Mouse (Mus musculus): Measurements from ENCODE around the gene Rdh11. TPM values are rescaled to one million over a fixed set of nuclear protein-coding genes. Genes with fewer than 3 reads are reported as not detected.
A peak's percentile ranks its signal among the peaks of the same experiment; 100 is the strongest.

The Rdh11 gene
- polyA plus RNA-seq, 1 experiment from 2014 or later: 16.6 TPM

DNA sequence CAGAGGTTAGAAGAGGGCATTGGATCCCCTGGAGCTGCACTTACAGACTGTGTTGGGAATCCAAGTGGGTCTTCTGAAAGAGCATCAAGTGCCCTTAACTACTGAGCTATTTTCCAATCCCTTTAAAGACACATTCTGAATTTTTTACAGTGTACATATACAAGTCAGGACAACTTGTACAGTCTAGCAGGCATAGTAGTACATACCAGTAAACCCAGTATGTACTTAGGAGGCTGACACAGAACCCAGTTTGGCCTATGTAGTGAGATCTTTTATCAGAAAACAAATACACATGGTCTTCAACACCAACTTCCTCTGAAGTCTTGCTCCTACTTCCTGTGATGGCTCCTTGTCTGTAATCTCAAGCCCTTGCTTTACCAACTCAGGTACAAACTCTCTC is 53.1 kb downstream of the Rdh11 start:
- Histone ChIP-seq H3K9me3 (replicated peaks) (no peaks in the 10 kb centered on the region), H3K9ac (no peak overlapping the region), H3K4me3 (replicated peaks) (no peak overlapping the region), H3K27ac (no peak overlapping the region), H3K27me3 (peaks cover 9% of the 10 kb centered on the region), H3K36me3 (no peaks in the 10 kb centered on the region), H3K4me1 (replicated peaks) (no peaks in the 10 kb centered on the region), H3K4me2 (no peak overlapping the region)
- ATAC-seq (ENCODE audit: low read depth): no peak
- DNase-seq: no peak

DNA sequence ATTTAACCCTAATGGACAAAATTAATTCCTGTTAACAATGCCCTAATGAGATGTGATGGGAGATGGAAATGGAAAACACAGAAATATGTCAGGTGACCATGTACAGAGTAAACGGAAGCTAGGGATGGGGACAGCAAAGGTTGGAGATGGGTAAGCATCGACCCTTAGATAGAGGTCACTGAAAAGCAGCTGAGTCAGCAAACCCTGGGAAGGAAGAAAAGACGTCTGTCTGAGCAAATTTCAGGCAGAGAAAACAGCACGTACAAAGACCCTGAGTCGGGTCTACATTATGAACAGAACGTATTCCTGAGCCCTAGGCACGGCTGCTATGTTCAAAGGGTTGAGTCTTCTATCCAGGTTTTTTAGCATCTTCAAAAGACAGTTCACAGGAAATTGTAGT is 55.1 kb downstream of the Rdh11 start:
- Histone ChIP-seq H3K9me3 (replicated peaks) (no peaks in the 10 kb centered on the region), H3K4me1 (replicated peaks) (no peaks in the 10 kb centered on the region), H3K4me3 (replicated peaks) (no peak overlapping the region), H3K36me3 (no peaks in the 10 kb centered on the region), H3K27ac (no peak overlapping the region), H3K4me2 (no peak overlapping the region), H3K27me3 (peaks cover 29% of the 10 kb centered on the region), H3K9ac (no peak overlapping the region)
- DNase-seq (no peak), ATAC-seq (ENCODE audit: low read depth) (no peak)
- WGBS (ENCODE audit: insufficient replicate concordance): 60% methylated on average over 7 of the region's 7 CpGs

DNA sequence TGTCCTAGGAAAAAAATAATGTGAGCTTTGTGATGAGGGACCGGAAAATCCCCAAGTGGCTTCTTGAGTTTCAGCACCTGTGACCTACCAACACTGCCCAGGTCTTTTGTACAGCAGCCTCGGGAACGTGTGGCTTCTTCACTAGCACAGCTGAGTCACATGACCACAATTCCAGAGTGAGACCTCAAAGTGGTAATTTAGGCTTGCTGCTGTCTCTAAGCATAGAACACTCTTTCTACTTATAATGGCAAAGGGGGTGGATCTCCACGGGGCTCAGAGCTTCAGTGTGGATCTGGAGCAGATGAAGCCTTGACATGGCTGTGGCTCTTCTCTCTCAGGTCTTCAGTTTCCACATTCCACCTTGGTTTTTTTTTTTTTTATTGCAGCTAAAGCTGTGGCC is 57.0 kb downstream of the Rdh11 start:
- Histone ChIP-seq H3K9ac (no peak overlapping the region), H3K4me2 (no peak overlapping the region), H3K27me3 (peaks cover 48% of the 10 kb centered on the region), H3K9me3 (replicated peaks) (no peaks in the 10 kb centered on the region), H3K4me1 (replicated peaks) (peaks cover 12% of the 10 kb centered on the region), H3K36me3 (no peaks in the 10 kb centered on the region), H3K4me3 (replicated peaks) (no peak overlapping the region), H3K27ac (no peak overlapping the region)
- no peak for DNase-seq
- ATAC-seq (ENCODE audit: low read depth): no peak
- 39% methylated on average over 4 of the region's 4 CpGs for WGBS (ENCODE audit: insufficient replicate concordance)

DNA sequence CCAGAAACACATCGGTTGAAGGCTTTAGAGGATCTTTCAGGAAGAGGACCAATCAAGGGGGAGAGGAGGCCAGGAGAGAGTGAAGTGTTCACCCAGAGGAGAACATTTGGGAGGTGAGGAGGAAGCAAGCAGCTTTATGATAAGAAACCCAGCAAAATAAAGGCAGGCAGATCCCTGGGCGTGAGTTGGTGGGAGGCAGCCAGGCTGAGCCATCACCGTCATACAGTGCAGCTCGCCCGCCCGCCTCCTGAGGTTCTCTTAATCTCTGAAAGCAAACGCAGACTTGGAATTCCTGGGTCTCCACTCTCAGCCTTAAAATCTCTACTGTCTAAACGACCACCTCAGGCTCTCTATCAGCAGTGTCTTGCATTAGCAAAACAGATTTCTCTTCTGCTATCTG is 57.4 kb downstream of the Rdh11 start:
- Histone ChIP-seq H3K9ac (no peak overlapping the region), H3K36me3 (no peaks in the 10 kb centered on the region), H3K27ac (no peak overlapping the region), H3K4me2 (no peak overlapping the region), H3K4me3 (replicated peaks) (no peak overlapping the region), H3K4me1 (replicated peaks) (peaks cover 12% of the 10 kb centered on the region), H3K9me3 (replicated peaks) (no peaks in the 10 kb centered on the region), H3K27me3 (peaks cover 52% of the 10 kb centered on the region)
- ATAC-seq (ENCODE audit: low read depth): no peak
- DNase-seq: no peak
- WGBS (ENCODE audit: insufficient replicate concordance): 20% methylated on average over 8 of the region's 8 CpGs

DNA sequence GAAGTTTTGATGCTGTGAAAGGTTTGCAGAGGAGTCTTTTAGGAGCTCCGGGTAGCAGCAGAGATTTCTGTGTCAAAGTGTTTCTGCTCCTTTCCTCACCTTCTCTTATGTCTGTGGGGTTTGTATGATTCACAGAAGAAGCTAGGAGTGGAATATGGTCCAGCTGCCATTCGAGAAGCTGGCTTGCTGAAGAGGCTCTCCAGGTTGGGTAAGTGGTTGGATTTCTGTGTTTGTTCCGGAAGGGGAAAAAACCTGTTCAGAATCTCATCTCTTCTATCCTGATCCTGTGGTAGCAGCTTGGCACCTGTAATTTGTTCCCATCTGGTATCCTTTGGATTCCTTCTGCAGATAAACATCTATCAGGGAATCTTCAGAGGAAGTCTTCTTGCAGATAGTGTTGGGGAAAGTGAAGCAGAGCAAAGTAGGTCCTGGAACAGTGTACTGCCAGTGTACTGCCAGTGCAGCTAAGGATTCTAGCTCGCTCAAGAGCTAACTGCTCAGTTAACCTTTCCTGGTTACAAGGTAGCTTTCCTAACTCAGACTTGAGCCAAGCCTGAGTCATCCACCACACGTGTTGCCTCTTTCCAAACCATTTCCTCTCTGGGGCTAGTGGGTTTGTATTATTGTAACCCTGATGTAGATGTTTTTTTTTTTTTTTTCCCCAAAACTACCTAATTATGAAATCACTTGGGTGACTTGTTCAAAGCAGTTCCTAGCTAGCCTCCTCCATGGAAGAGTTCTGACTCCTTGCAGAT is 60.2 kb downstream of the Rdh11 start:
- no peak overlapping the region for H3K27ac ChIP-seq
- no peak overlapping the region for H3K4me2 ChIP-seq
- no peak for DNase-seq
- no peak overlapping the region for H3K4me3 ChIP-seq (replicated peaks)
- no peaks in the 10 kb centered on the region for H3K9me3 ChIP-seq (replicated peaks)
- H3K27me3 ChIP-seq: peaks cover 56% of the 10 kb centered on the region
- H3K36me3 ChIP-seq: no peaks in the 10 kb centered on the region
- peaks cover 12% of the 10 kb centered on the region for H3K4me1 ChIP-seq (replicated peaks)
- no peak overlapping the region for H3K9ac ChIP-seq
- no peak for ATAC-seq (ENCODE audit: low read depth)
- WGBS (ENCODE audit: insufficient replicate concordance): 19% methylated on average over 5 of the region's 5 CpGs

DNA sequence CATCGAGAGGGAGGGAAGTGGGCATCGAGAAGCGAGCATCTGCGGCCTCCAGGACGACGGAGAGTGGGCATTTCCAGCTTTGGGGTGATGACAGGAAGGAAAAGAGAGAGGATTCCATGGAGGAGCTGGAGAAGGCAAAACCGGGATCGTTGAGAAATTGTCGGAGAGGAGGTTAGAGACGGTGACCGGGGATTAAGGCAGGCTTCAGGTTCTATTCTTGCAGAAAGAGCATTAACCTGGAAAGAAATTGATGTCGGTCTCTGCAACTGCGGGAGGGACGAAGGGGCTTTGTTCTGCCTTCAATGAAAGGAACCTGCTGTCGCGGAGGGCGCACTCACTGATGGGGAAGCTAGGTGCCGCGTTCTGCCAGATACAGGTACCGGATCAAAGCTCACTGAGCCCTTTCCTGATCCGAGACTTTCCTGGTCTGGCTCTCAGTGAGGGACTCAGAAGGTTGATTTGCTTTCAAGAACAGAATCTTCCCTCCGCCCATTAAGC is 60.9 kb downstream of the Rdh11 start:
- Histone ChIP-seq H3K9me3 (replicated peaks) (no peaks in the 10 kb centered on the region), H3K9ac (no peak overlapping the region), H3K27me3 (peaks cover 56% of the 10 kb centered on the region), H3K27ac (no peak overlapping the region), H3K4me1 (replicated peaks) (peaks cover 12% of the 10 kb centered on the region), H3K36me3 (no peaks in the 10 kb centered on the region), H3K4me2 (peak overlapping the region; percentile 60), H3K4me3 (replicated peaks) (peak overlapping the region; percentile 43)
- DNase-seq: no peak
- ATAC-seq (ENCODE audit: low read depth): no peak
- 2% methylated on average over 22 of the region's 22 CpGs for WGBS (ENCODE audit: insufficient replicate concordance)

DNA sequence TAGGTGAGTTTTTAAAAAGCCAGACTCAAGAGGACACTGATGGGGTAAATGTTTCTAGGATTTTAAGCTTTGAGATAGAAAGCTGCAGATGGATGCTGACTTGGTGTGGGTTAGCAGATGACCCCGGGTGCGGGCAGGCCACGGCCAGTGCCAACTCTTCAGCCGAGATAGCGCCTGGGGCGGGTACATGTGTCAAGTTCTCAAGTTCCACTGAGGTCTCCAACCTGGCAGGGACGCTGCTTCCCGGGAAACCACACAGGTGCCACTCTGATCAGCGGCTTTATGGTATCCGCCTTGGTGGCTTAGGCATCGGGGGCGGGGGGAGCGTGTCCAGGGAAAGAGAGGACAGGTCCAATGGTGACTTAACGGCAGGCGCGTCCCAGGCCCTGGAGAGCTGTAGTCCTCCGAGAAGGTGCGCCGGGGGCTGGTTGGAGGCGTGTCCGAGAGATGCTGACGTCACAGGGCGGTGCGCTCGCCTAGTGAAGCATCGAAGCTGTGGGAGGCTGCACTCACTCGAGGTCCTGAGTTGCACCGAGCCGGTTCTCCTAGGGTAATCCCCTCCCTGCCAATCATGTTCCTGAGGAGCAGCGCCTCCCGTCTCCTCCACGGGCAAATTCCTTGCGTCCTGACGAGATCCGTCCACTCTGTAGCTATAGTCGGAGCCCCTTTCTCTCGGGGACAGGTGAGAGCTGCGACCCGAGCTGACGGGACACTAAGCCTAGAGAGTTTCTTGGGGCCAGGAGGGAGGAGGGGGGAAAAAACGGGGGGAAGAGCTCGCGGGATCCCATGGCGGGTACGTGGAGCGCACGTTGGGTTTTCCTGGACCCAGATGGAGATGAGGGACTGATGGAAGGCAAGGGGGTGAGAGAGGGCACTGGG is 61.6 kb downstream of the Rdh11 start, which contains the start of gene Arg2:
Gene Arg2, plus strand, starts transcription at position 479 of the 879 bp plus-strand sequence.
- ATAC-seq (ENCODE audit: low read depth): peak; percentile 70
- Histone ChIP-seq H3K27me3 (peaks cover 56% of the 10 kb centered on the region), H3K4me1 (replicated peaks) (peaks cover 12% of the 10 kb centered on the region), H3K27ac (no peak within 1 kb of the TSS), H3K9ac (no peak within 1 kb of the TSS), H3K9me3 (replicated peaks) (no peaks in the 10 kb centered on the region), H3K4me2 (peak within 1 kb of the TSS; percentile 60), H3K4me3 (replicated peaks) (peak within 1 kb of the TSS; percentile 43), H3K36me3 (no peaks in the 10 kb centered on the region)
- DNase-seq: peak; percentile 48
- WGBS (ENCODE audit: insufficient replicate concordance): under 1% methylated on average over 47 of the region's 47 CpGs

Other genes starting within 250 kb of the Rdh11 start
- gene Tmem229b, start 184.7 kb downstream of the Rdh11 start, polyA plus RNA-seq (2015; fragmentation: Nextera tagmentation; extraction: Ambion mirVana): 2.5 and 3.5 TPM in 2 replicates
- 0.13 and 0.31 TPM in 2 replicates for gene Plekhh1, start 163.1 kb downstream of the Rdh11 start, polyA plus RNA-seq (2015; fragmentation: Nextera tagmentation; extraction: Ambion mirVana)
- gene Pigh, start 102.6 kb downstream of the Rdh11 start, polyA plus RNA-seq (2015; fragmentation: Nextera tagmentation; extraction: Ambion mirVana): 6.6 and 7.2 TPM in 2 replicates
- gene Arg2, start 61.5 kb downstream of the Rdh11 start, polyA plus RNA-seq (2015; fragmentation: Nextera tagmentation; extraction: Ambion mirVana): 0.14 TPM in 1 of 2 replicates, not detected in the other
- gene Vti1b, start 19.6 kb downstream of the Rdh11 start, polyA plus RNA-seq (2015; fragmentation: Nextera tagmentation; extraction: Ambion mirVana): 49.6 and 52.5 TPM in 2 replicates
- gene Rdh12, start 16.6 kb upstream of the Rdh11 start, polyA plus RNA-seq (2015; fragmentation: Nextera tagmentation; extraction: Ambion mirVana): 0.28 and 0.49 TPM in 2 replicates
- gene Zfyve26, start 104.0 kb upstream of the Rdh11 start, polyA plus RNA-seq (2015; fragmentation: Nextera tagmentation; extraction: Ambion mirVana): 6.3 and 6.6 TPM in 2 replicates
- 5.2 and 5.5 TPM in 2 replicates for gene Rad51b, start 105.0 kb upstream of the Rdh11 start, polyA plus RNA-seq (2015; fragmentation: Nextera tagmentation; extraction: Ambion mirVana)